Mouse (Mus musculus) layer of hippocampus, postnatal 36 days (tissue): ENCODE data around the gene Cpxm1. TPM values are rescaled to one million over a fixed set of nuclear protein-coding genes. Genes with fewer than 3 reads are reported as not detected.

Experiments used
- total RNA-seq, 2 experiments: library from RNA; stranded (reverse); gene quantifications; 2 replicates each; pipeline ENCODE4 v1.2.3; 2021

The Cpxm1 gene
- total RNA-seq, 2 experiments from 2014 or later = 6.0 to 8.0 TPM

Other genes starting within 250 kb of the Cpxm1 start
- gene Snrpb, start 218.2 kb downstream of the Cpxm1 start, total RNA-seq = 100 to 1,000 TPM; 118 to 119 TPM
- gene Tmc2, start 202.4 kb downstream of the Cpxm1 start, total RNA-seq = not detected
- gene Nop56, start 123.1 kb downstream of the Cpxm1 start, total RNA-seq = 100 to 1,000 TPM; 143 to 144 TPM
- gene Idh3b, start 113.0 kb downstream of the Cpxm1 start, total RNA-seq = 100 to 1,000 TPM; 329 to 336 TPM
- 10 to 100 TPM; 11.4 to 11.7 TPM for gene Ebf4, start 102.4 kb downstream of the Cpxm1 start, total RNA-seq
- not detected for gene Gm28372, start 7.7 kb upstream of the Cpxm1 start, total RNA-seq
- not detected for gene 1700020A23Rik, start 7.7 kb upstream of the Cpxm1 start, total RNA-seq
- gene Tmem239, start 8.9 kb upstream of the Cpxm1 start, total RNA-seq = not detected
- gene Vps16, start 26.8 kb upstream of the Cpxm1 start, total RNA-seq = 10 to 100 TPM; 85.2 to 98.0 TPM
- 10 to 100 TPM; 23.1 to 26.0 TPM for gene Pced1a, start 27.1 kb upstream of the Cpxm1 start, total RNA-seq
- 100 to 1,000 TPM; 318 to 339 TPM for gene Ptpra, start 52.7 kb upstream of the Cpxm1 start, total RNA-seq
- 10 to 100 TPM; 84.4 to 85.8 TPM for gene Mrps26, start 166.2 kb upstream of the Cpxm1 start, total RNA-seq
- gene Oxt, start 178.6 kb upstream of the Cpxm1 start, total RNA-seq = not detected
- gene Avp, start 185.0 kb upstream of the Cpxm1 start, total RNA-seq = 1 to 10 TPM in 1 of 2 experiments, under 1 TPM in 1; 0.73 to 1.8 TPM
- 10 to 100 TPM in 1 of 2 experiments, 1 to 10 TPM in 1; 8.2 to 10.2 TPM for gene Fastkd5, start 232.5 kb upstream of the Cpxm1 start, total RNA-seq
- gene Ubox5, start 232.5 kb upstream of the Cpxm1 start, total RNA-seq = 10 to 100 TPM in 1 of 2 experiments, 1 to 10 TPM in 1; 9.7 to 10.6 TPM
- 100 to 1,000 TPM; 172 to 184 TPM for gene Lzts3, start 245.2 kb upstream of the Cpxm1 start, total RNA-seq